12 mouse cellular contexts compared by ENCODE assay signal in genomic region chr3:130935302-130935925, GRCm38 (mm10).
DNase-seq lines count a peak whose midpoint lies in the region; ATAC-seq lines count a peak whose summit lies in the region.
"Had no signal": no experiment of that assay in that cellular context is flagged by ENCODE, and none has a peak within 500 bp of the region (broad histone marks: within the 10 kb centered on the region; RNA-seq: fewer than 3 reads in every experiment).

No protein-coding gene starts in this region.

- ATAC-seq in heart, embryonic 15.5 days (replicated peaks; ENCODE audit: insufficient number of reproducible peaks, insufficient read depth, low FRiP score, low read depth) = 0 out of 2 replicates have a peak, but pooled peaks have one; percentile 39
- no peak for ATAC-seq in midbrain, embryonic 16.5 days
- ATAC-seq in midbrain, embryonic 15.5 days (replicated peaks) = no peak
- 0 out of 2 replicates have a peak, but pooled peaks have one; percentile 26 for ATAC-seq in embryonic facial prominence, embryonic 14.5 days (ENCODE audit: low read depth)
- no peak for ATAC-seq in hindbrain, embryonic 12.5 days (ENCODE audit: low FRiP score)

- no peak overlapping the region for H3K4me3 ChIP-seq in heart, embryonic 15.5 days
- H3K4me3 ChIP-seq in midbrain, embryonic 16.5 days (ENCODE audit: low read depth, low read length) = no peak overlapping the region
- H3K4me3 ChIP-seq in midbrain, embryonic 15.5 days = no peak overlapping the region
- H3K4me3 ChIP-seq in embryonic facial prominence, embryonic 14.5 days (ENCODE audit: low read depth, low read length) = no peak overlapping the region
- no peak overlapping the region for H3K4me3 ChIP-seq in hindbrain, embryonic 12.5 days
- H3K4me3 ChIP-seq: erythroblast, embryonic 14.5 days; layer of hippocampus, adult 2 months; liver, embryonic 13.5 days; midbrain, embryonic 12.5 days had no signal

- no peak for DNase-seq in heart, adult 18-20 months
- peak; percentile 66 for DNase-seq in embryonic facial prominence, embryonic 14.5 days (ENCODE audit: low spot score)
- peak; percentile 51 for DNase-seq in thymus, postnatal 25 days
- DNase-seq in retina, postnatal 1 day = no peak
- DNase-seq: liver, embryonic 13.5 days had no signal

- H3K36me3 ChIP-seq in heart, embryonic 15.5 days = no peaks in the 10 kb centered on the region
- no peaks in the 10 kb centered on the region for H3K36me3 ChIP-seq in midbrain, embryonic 16.5 days (ENCODE audit: control insufficient read depth, insufficient read depth, low read length)
- no peaks in the 10 kb centered on the region for H3K36me3 ChIP-seq in midbrain, embryonic 15.5 days (replicated peaks)
- no peaks in the 10 kb centered on the region for H3K36me3 ChIP-seq in embryonic facial prominence, embryonic 14.5 days (ENCODE audit: control insufficient read depth, insufficient read depth, low read length)
- H3K36me3 ChIP-seq in hindbrain, embryonic 12.5 days = no peaks in the 10 kb centered on the region
- H3K36me3 ChIP-seq: liver, embryonic 13.5 days; midbrain, embryonic 12.5 days had no signal

- H3K27ac ChIP-seq in heart, embryonic 15.5 days = peak overlapping the region; percentile 56; the same call in 1 of the 2 replicates
- H3K27ac ChIP-seq in midbrain, embryonic 16.5 days (ENCODE audit: low read length) = no peak overlapping the region
- no peak overlapping the region for H3K27ac ChIP-seq in midbrain, embryonic 15.5 days
- peak overlapping the region; percentile 63 for H3K27ac ChIP-seq in embryonic facial prominence, embryonic 14.5 days (replicated peaks; ENCODE audit: low read depth, low read length)
- no peak overlapping the region for H3K27ac ChIP-seq in hindbrain, embryonic 12.5 days
- H3K27ac ChIP-seq: layer of hippocampus, adult 2 months; liver, embryonic 13.5 days; midbrain, embryonic 12.5 days had no signal

- H3K4me1 ChIP-seq in heart, embryonic 15.5 days (replicated peaks) = peaks cover 15% of the 10 kb centered on the region
- no peaks in the 10 kb centered on the region; the same call in 1 of the 2 replicates for H3K4me1 ChIP-seq in midbrain, embryonic 16.5 days (ENCODE audit: control insufficient read depth, insufficient read depth, low read length)
- H3K4me1 ChIP-seq in midbrain, embryonic 15.5 days = peaks cover 4% of the 10 kb centered on the region; the same call in 1 of the 2 replicates
- peaks cover 13% of the 10 kb centered on the region for H3K4me1 ChIP-seq in embryonic facial prominence, embryonic 14.5 days (ENCODE audit: control insufficient read depth, insufficient read depth, low read length)
- H3K4me1 ChIP-seq in hindbrain, embryonic 12.5 days = peaks cover 5% of the 10 kb centered on the region; the same call in 1 of the 2 replicates
- H3K4me1 ChIP-seq: liver, embryonic 13.5 days had no signal

- no peaks in the 10 kb centered on the region for H3K9me3 ChIP-seq in heart, embryonic 15.5 days (replicated peaks)
- H3K9me3 ChIP-seq in midbrain, embryonic 16.5 days (replicated peaks; ENCODE audit: control insufficient read depth, low read length, poor library complexity, severe bottlenecking) = no peaks in the 10 kb centered on the region
- H3K9me3 ChIP-seq in midbrain, embryonic 15.5 days = no peaks in the 10 kb centered on the region
- H3K9me3 ChIP-seq in embryonic facial prominence, embryonic 14.5 days (ENCODE audit: control insufficient read depth, low read length) = no peaks in the 10 kb centered on the region
- no peaks in the 10 kb centered on the region for H3K9me3 ChIP-seq in hindbrain, embryonic 12.5 days (replicated peaks)
- H3K9me3 ChIP-seq: liver, embryonic 13.5 days; midbrain, embryonic 12.5 days had no signal

- H3K4me2 ChIP-seq in heart, embryonic 15.5 days = peak overlapping the region; percentile 26; the same call in 1 of the 2 replicates
- no peak overlapping the region for H3K4me2 ChIP-seq in midbrain, embryonic 16.5 days (ENCODE audit: low read length)
- H3K4me2 ChIP-seq in midbrain, embryonic 15.5 days = no peak overlapping the region
- H3K4me2 ChIP-seq in embryonic facial prominence, embryonic 14.5 days (ENCODE audit: low read depth, low read length) = no peak overlapping the region
- H3K4me2 ChIP-seq in hindbrain, embryonic 12.5 days (replicated peaks) = no peak overlapping the region
- H3K4me2 ChIP-seq: liver, embryonic 13.5 days; midbrain, embryonic 12.5 days had no signal

- no peaks in the 10 kb centered on the region for H3K27me3 ChIP-seq in heart, embryonic 15.5 days
- H3K27me3 ChIP-seq in midbrain, embryonic 16.5 days (ENCODE audit: control insufficient read depth, insufficient read depth, low read depth, low read length) = no peaks in the 10 kb centered on the region
- H3K27me3 ChIP-seq in midbrain, embryonic 15.5 days (replicated peaks) = no peaks in the 10 kb centered on the region
- no peaks in the 10 kb centered on the region for H3K27me3 ChIP-seq in embryonic facial prominence, embryonic 14.5 days (replicated peaks; ENCODE audit: control insufficient read depth, insufficient read depth, low read length)
- no peaks in the 10 kb centered on the region for H3K27me3 ChIP-seq in hindbrain, embryonic 12.5 days
- H3K27me3 ChIP-seq: liver, embryonic 13.5 days had no signal

- WGBS in heart, embryonic 15.5 days = 48% methylated on average over 8 of the region's 8 CpGs
- 68% methylated on average over 8 of the region's 8 CpGs for WGBS in midbrain, embryonic 16.5 days
- 71% methylated on average over 8 of the region's 8 CpGs for WGBS in midbrain, embryonic 15.5 days
- 44% methylated on average over 8 of the region's 8 CpGs for WGBS in embryonic facial prominence, embryonic 14.5 days
- 64% methylated on average over 8 of the region's 8 CpGs for WGBS in hindbrain, embryonic 12.5 days

- H3K9ac ChIP-seq in heart, embryonic 15.5 days = 0 out of 2 replicates have a peak overlapping the region, but pooled peaks have one; percentile 10
- 0 out of 2 replicates have a peak overlapping the region, but pooled peaks have one; percentile 17 for H3K9ac ChIP-seq in midbrain, embryonic 16.5 days (ENCODE audit: low read depth, low read length)
- H3K9ac ChIP-seq in midbrain, embryonic 15.5 days = no peak overlapping the region
- no peak overlapping the region for H3K9ac ChIP-seq in embryonic facial prominence, embryonic 14.5 days (ENCODE audit: low read depth, low read length)
- H3K9ac ChIP-seq in hindbrain, embryonic 12.5 days = no peak overlapping the region
- H3K9ac ChIP-seq: liver, embryonic 13.5 days; midbrain, embryonic 12.5 days had no signal

Comparison
In these comparisons a context has a peak if more than half of its experiments do, and no peak if none do; other contexts are left out.
1. H3K9ac ChIP-seq: peak in heart, embryonic 15.5 days (single experiment) and midbrain, embryonic 16.5 days (single experiment); none in midbrain, embryonic 15.5 days (single experiment), embryonic facial prominence, embryonic 14.5 days (single experiment) and hindbrain, embryonic 12.5 days (single experiment).
2. ATAC-seq: peak in heart, embryonic 15.5 days (single experiment) and embryonic facial prominence, embryonic 14.5 days (single experiment); none in midbrain, embryonic 16.5 days (single experiment), midbrain, embryonic 15.5 days (single experiment) and hindbrain, embryonic 12.5 days (single experiment).
3. H3K27ac ChIP-seq: peak in heart, embryonic 15.5 days (single experiment) and embryonic facial prominence, embryonic 14.5 days (single experiment); none in midbrain, embryonic 16.5 days (single experiment), midbrain, embryonic 15.5 days (single experiment) and hindbrain, embryonic 12.5 days (single experiment).
4. DNase-seq: peak in embryonic facial prominence, embryonic 14.5 days (single experiment) and thymus, postnatal 25 days (single experiment); none in heart, adult 18-20 months (0 of 2) and retina, postnatal 1 day (single experiment).